ENCODE assay signal across 25 mouse cellular contexts in the genomic region with DNA sequence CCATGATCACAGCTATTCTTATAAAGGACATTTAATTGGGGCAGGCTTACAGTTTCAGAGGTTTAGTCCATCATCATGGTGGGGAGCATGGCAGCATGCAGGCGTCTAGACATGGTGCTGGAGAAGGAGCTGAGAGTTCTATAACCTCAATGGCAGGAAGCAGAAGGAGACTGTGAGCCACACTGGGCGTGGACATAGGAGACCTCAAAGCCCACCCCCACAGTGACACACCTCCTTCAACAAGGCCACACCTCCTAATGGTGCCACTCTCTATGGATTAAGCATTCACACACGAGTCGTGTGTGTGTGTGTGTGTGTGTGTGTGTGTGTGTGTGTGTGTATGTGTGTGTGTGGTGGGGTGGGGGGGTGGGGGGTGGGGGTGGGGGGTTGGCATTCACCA. TPM values are rescaled to one million over a fixed set of nuclear protein-coding genes. Genes with fewer than 3 reads are reported as not detected.
DNase-seq lines count a peak whose midpoint lies in the region; ATAC-seq lines count a peak whose summit lies in the region.
"Had no signal": no experiment of that assay in that cellular context is flagged by ENCODE, and none has a peak within 500 bp of the region (broad histone marks: within the 10 kb centered on the region; RNA-seq: fewer than 3 reads in every experiment).

No protein-coding gene starts in this region.

- 87% methylated on average over 4 of the region's 4 CpGs for WGBS in embryonic facial prominence, embryonic 15.5 days
- WGBS in embryonic facial prominence, embryonic 10.5 days: 75% methylated on average over 4 of the region's 4 CpGs

- ATAC-seq in embryonic facial prominence, embryonic 15.5 days (ENCODE audit: insufficient number of reproducible peaks, low FRiP score, low TSS enrichment, low read depth): no peak
- ATAC-seq in inflammation-experienced regulatory T-cells, adult 6 months: peak; percentile 38
- ATAC-seq: forebrain, embryonic 13.5 days; forebrain, postnatal 0 days; hindbrain, embryonic 16.5 days; intestine, embryonic 15.5 days had no signal

- no peak for DNase-seq in embryonic facial prominence, embryonic 10.5 days (ENCODE audit: low spot score)
- peak; percentile 12 for DNase-seq in CD4-positive, CD25-positive, alpha-beta regulatory T cell, adult 2 months (ENCODE audit: low read depth, low spot score)
- DNase-seq in ZHBTc4 (ENCODE audit: low read depth, low spot score): peak; percentile 64
- DNase-seq in right cerebral cortex, postnatal 25 days: no peak
- DNase-seq in adrenal gland, adult 8-10 months: no peak
- DNase-seq in kidney, postnatal 25 days: no peak
- DNase-seq: adrenal gland, adult 2 months; cerebellum, adult 11 months; cerebellum, adult 9-10 months; cerebellum, postnatal 25 days; embryo, embryonic 11 days; gastrocnemius, postnatal 25 days; heart, adult 18-20 months; heart, postnatal 10 days; heart, postnatal 4 days; kidney, adult 2 months had no signal

- H3K9ac ChIP-seq in embryonic facial prominence, embryonic 15.5 days: no peak overlapping the region
- H3K9ac ChIP-seq: embryonic facial prominence, embryonic 12.5 days; forebrain, embryonic 13.5 days; forebrain, postnatal 0 days; hindbrain, embryonic 12.5 days; intestine, embryonic 15.5 days had no signal

- H3K4me3 ChIP-seq in embryonic facial prominence, embryonic 15.5 days (replicated peaks): no peak overlapping the region
- no peak overlapping the region for H3K4me3 ChIP-seq in embryonic facial prominence, embryonic 10.5 days
- H3K4me3 ChIP-seq: embryonic facial prominence, embryonic 12.5 days; forebrain, embryonic 13.5 days; heart, embryonic 10.5 days; hindbrain, embryonic 12.5 days; intestine, embryonic 15.5 days had no signal

- peak overlapping the region; percentile 83 for H3K27ac ChIP-seq in embryonic facial prominence, embryonic 15.5 days (replicated peaks)
- H3K27ac ChIP-seq in embryonic facial prominence, embryonic 10.5 days (replicated peaks): no peak overlapping the region
- H3K27ac ChIP-seq: embryonic facial prominence, embryonic 12.5 days; forebrain, embryonic 13.5 days; heart, embryonic 10.5 days; hindbrain, embryonic 12.5 days; intestine, embryonic 15.5 days had no signal

- H3K36me3 ChIP-seq in embryonic facial prominence, embryonic 15.5 days: no peaks in the 10 kb centered on the region
- no peaks in the 10 kb centered on the region for H3K36me3 ChIP-seq in embryonic facial prominence, embryonic 10.5 days (replicated peaks)
- H3K36me3 ChIP-seq: embryonic facial prominence, embryonic 12.5 days; heart, embryonic 10.5 days; hindbrain, embryonic 12.5 days; intestine, embryonic 15.5 days had no signal

- H3K4me1 ChIP-seq in embryonic facial prominence, embryonic 15.5 days: peaks cover 18% of the 10 kb centered on the region
- peaks cover 2% of the 10 kb centered on the region; the same call in 1 of the 2 replicates for H3K4me1 ChIP-seq in embryonic facial prominence, embryonic 10.5 days
- H3K4me1 ChIP-seq: embryonic facial prominence, embryonic 12.5 days; hindbrain, embryonic 12.5 days; intestine, embryonic 15.5 days had no signal

- no peaks in the 10 kb centered on the region for H3K27me3 ChIP-seq in embryonic facial prominence, embryonic 15.5 days
- H3K27me3 ChIP-seq in embryonic facial prominence, embryonic 10.5 days (replicated peaks; ENCODE audit: low read depth, poor library complexity, severe bottlenecking): no peaks in the 10 kb centered on the region
- H3K27me3 ChIP-seq: embryonic facial prominence, embryonic 12.5 days; hindbrain, embryonic 12.5 days; intestine, embryonic 15.5 days had no signal

- no peaks in the 10 kb centered on the region for H3K9me3 ChIP-seq in embryonic facial prominence, embryonic 15.5 days (replicated peaks)
- H3K9me3 ChIP-seq in embryonic facial prominence, embryonic 10.5 days: no peaks in the 10 kb centered on the region
- H3K9me3 ChIP-seq: embryonic facial prominence, embryonic 12.5 days; forebrain, embryonic 13.5 days; heart, embryonic 10.5 days; hindbrain, embryonic 12.5 days; intestine, embryonic 15.5 days had no signal

- H3K4me2 ChIP-seq in embryonic facial prominence, embryonic 15.5 days (replicated peaks): no peak overlapping the region
- H3K4me2 ChIP-seq: embryonic facial prominence, embryonic 12.5 days; forebrain, embryonic 13.5 days; hindbrain, embryonic 12.5 days; intestine, embryonic 15.5 days had no signal

RNA-seq across cellular contexts. Expression of gene Fam129a, which starts 11.0 kb away (rescaled TPM):
- polyA plus RNA-seq in embryonic facial prominence, embryonic 15.5 days (2015; fragmentation: Nextera tagmentation; extraction: Ambion mirVana): 18.9 and 22.0 TPM in 2 replicates
- polyA plus RNA-seq in embryonic facial prominence, embryonic 10.5 days (2016; fragmentation: Nextera tagmentation; extraction: Ambion mirVana): 0.53 and 1.00 TPM in 2 replicates
- polyA plus RNA-seq in inflammation-experienced regulatory T-cells, adult 6 months (2017; shearing (Covaris generic)): 10 to 100 TPM; 49.9 to 96.7 (median 68.7) TPM
- total RNA-seq in adrenal gland, adult 8-10 months (2022): 100 to 1,000 TPM in 2 of 4 experiments, 10 to 100 TPM in 2; 83.7 to 130 (median 96.0) TPM

Comparison
In these comparisons a context has a peak if more than half of its experiments do, and no peak if none do; other contexts are left out.
1. DNase-seq: peak in CD4-positive, CD25-positive, alpha-beta regulatory T cell, adult 2 months (single experiment) and ZHBTc4 (single experiment); none in embryonic facial prominence, embryonic 10.5 days (single experiment), right cerebral cortex, postnatal 25 days (single experiment), adrenal gland, adult 8-10 months (single experiment) and kidney, postnatal 25 days (0 of 2).